Mouse (Mus musculus): ENCODE measurements around the gene Gm20388.

GRCm38 (mm10) chr8:124282878-124283630, 4372.4 kb downstream of the Gm20388 start:
- TF ChIP-seq CTCF (IDR thresholded peaks at IDR 0.05; ENCODE audit: insufficient read depth, low read depth, low read length): no peak
- TF ChIP-seq POLR2A (IDR thresholded peaks at IDR 0.05; ENCODE audit: insufficient read depth, low read depth, low read length): no peak

Measured in olfactory bulb, adult 2 months (tissue).